Mouse (Mus musculus) monocyte, adult 2 months (primary cell): ENCODE data around the gene Ttc23.

Experiments used
- DNase-seq, 2 experiments: peaks; one replicate each; pipeline ENCODE4 v3.0.0; 2022; ENCODE audit warnings: low spot score in 2 of 2, low read depth in 1 of 2

The Ttc23 gene

DNA sequence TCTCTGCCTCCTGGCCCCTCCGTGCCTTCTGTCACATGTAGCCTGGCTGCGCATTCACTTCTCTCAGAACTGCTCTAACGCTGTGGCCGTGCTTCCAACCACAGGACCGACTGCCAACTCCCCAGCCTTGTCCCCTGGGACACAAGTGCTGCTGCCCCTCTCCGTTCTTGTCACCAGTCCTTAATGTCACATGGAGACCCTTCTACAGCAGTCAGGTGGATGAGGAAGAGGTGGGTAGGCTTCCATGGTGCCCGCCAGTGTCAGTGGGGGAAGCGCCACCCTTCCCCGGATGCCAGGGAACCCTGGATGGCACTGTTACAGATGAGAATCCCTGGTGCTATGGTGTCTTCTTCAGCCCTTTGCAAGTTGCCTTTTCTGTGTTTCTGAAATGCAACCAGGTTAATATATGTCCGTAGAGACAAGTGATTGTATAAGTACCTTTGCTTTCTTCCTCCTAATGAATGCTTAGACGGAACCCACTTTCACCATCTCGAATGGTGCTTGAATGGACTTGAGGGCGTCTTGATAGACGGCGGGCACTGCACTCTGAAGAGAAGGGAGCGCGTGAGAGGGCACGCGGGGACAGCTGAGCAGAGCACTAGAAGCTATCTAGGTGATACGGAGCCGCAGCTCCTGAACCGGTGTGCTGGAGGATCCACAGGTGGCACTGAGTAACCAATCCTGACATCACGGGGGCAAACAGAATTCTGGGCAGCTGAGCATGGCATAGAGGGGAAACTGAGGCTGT, 45.8 kb downstream of the Ttc23 start:
- no peak for DNase-seq

DNA sequence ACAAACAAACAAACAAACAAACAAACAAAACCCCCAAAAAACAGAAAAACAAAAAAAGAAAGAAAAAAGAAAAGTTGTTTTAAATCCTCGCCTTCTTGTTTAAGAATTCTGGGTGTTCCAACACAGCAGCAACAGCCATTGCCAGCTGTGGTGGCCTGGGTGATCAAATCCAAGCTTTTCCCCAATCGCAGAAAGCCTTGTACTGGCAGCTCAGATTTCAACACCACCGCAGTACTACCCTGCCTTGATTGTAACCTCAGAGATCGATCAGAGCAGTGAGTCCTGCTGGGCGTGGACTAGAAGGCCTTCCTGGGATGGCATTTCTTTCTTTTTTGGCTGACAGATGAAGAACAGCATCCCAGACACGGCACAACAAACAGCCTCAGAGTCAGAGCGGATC, 48.7 kb downstream of the Ttc23 start:
- no peak for DNase-seq

- DNase-seq, result no peak
Observed at GRCm38 (mm10) chr7:67697892-67698630, 50.9 kb downstream of the Ttc23 start.

GRCm38 (mm10) chr7:67699301-67699700, 52.1 kb downstream of the Ttc23 start:
- DNase-seq, result no peak

- no peak for DNase-seq
Observed at GRCm38 (mm10) chr7:67700846-67701245, 53.6 kb downstream of the Ttc23 start.

- no peak for DNase-seq
Observed at GRCm38 (mm10) chr7:67701252-67701914, 54.2 kb downstream of the Ttc23 start.

GRCm38 (mm10) chr7:67708160-67708559, 61.0 kb downstream of the Ttc23 start:
- DNase-seq, result no peak

GRCm38 (mm10) chr7:67710216-67710615, 63.0 kb downstream of the Ttc23 start:
- DNase-seq, result no peak

- DNase-seq, result no peak
Observed at GRCm38 (mm10) chr7:67713820-67714510, 66.8 kb downstream of the Ttc23 start.

DNA sequence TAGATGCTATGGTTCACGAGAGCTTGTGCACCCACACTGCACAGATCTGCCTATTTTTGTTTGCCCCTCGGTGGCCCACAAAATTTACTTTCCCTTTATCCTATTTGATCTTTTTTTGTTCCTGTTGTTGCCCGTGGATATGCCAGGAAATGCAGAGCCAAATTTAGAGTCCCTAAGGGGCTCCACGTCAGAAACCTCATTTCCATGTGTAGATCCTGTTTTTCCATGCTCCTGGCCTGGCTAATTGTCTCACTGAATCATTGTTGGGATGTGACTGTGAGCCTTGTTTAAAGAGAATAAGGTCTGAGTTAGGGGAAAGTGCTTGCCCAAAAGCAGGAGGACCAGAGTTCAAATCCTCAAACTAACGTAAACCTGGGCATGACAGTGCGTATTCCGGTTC, 68.0 kb downstream of the Ttc23 start:
- DNase-seq, result no peak

DNA sequence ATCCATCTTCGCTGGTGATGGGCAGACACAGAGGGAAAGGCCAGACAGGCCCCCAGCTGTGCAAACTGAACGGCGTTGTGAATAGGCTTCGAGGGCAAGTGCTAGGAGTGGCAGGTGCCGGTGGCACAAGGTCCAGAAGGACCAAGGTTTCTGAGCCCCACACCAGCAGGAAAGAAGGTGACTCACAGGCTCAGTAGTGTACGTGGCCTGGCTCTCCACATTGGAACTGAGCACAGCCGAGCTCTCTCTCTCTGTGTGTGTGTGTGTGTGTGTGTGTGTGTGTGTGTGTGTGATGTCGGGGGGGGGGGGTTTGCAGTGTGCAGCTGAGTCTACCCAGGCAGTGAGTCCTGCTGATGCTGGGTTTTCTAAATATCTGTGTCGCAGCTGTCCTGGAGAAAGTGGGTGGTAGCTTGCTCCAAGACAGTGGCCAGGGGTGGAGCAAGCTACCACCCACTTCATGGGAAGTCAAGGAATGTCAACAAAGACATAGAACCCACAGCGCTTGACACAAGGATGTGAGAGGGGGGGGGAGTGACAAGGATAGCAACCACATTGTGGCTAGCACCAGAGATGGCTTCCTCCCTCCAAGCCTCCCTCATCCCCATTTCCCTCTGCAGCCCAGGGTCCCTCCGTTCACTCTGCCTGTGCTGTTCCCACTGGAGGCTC, 69.1 kb downstream of the Ttc23 start:
- DNase-seq, result no peak

GRCm38 (mm10) chr7:67716925-67717324, 69.7 kb downstream of the Ttc23 start:
- no peak for DNase-seq

- no peak for DNase-seq
Observed at GRCm38 (mm10) chr7:67717520-67717919, 70.3 kb downstream of the Ttc23 start.

DNA sequence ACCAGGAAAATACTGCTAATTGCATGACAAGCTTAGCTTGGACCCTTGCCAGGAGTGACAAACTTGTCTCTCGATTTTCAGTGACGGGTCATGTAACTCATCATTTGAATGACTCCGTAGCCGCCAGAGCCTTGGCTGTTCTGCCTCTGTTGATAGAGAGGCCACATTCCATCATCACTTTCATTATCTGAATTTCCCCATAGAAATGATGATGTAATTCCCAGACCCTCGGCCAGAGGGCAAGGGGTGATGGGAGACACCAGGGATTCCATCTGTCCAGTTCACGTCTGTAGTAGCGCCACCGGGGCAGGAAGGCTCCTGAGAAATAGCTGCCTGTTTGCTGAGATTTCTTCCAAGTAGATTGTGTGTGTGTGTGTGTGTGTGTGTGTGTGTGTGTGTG, 71.6 kb downstream of the Ttc23 start:
- DNase-seq, result no peak

- no peak for DNase-seq
Observed at GRCm38 (mm10) chr7:67722163-67722562, 75.0 kb downstream of the Ttc23 start.

GRCm38 (mm10) chr7:67724536-67724935, 77.3 kb downstream of the Ttc23 start:
- DNase-seq, result no peak

- no peak for DNase-seq
Observed at GRCm38 (mm10) chr7:67725016-67725415, 77.8 kb downstream of the Ttc23 start.

- no peak for DNase-seq
Observed at GRCm38 (mm10) chr7:67728203-67728602, 81.0 kb downstream of the Ttc23 start.

GRCm38 (mm10) chr7:67728809-67729208, 81.6 kb downstream of the Ttc23 start:
- no peak for DNase-seq

DNA sequence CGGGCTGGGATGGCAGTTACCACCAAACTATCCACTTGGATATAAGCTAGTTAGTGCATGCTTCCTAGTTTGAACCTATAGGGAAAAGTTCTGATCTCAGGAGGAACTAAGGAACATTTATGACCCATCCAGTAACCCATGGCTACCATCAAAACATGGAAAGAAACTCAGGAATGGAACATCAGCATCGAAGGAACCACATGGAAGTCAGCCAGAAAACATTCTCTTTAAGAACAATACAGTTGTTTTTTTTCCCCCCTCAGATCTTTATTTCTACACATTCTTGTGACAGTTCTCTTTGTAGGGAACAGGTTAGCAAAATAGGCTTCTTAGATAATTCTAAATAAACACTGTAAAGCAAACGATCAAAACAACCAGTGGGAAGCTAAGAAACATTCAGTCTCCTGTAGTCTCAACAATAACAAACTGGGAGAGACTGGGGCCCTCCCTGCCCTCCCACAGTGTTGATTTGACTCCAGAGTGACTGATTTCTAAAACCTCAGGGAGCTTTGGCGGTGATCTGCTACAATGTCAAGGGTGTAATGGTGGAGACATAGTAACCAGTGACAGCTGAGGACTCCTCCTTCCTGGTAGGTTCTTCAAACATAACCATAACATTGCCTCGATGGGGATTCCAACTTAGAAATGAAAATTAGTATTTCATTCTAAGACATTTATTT, 83.4 kb downstream of the Ttc23 start:
- DNase-seq, result no peak
